Mouse (Mus musculus): ENCODE results near the gene 4930442H23Rik. TPM values are rescaled to one million over a fixed set of nuclear protein-coding genes. Genes with fewer than 3 reads are reported as not detected.
"Not testable (repeated sequence)": the region's sequence is repeated elsewhere in the genome, so short reads cannot be mapped to it uniquely, and the experiment has no call there.

Gene 4930442H23Rik
- total and polyA plus RNA-seq, 2 experiments from 2014 or later, result 0.24 TPM; not detected in 1

DNA sequence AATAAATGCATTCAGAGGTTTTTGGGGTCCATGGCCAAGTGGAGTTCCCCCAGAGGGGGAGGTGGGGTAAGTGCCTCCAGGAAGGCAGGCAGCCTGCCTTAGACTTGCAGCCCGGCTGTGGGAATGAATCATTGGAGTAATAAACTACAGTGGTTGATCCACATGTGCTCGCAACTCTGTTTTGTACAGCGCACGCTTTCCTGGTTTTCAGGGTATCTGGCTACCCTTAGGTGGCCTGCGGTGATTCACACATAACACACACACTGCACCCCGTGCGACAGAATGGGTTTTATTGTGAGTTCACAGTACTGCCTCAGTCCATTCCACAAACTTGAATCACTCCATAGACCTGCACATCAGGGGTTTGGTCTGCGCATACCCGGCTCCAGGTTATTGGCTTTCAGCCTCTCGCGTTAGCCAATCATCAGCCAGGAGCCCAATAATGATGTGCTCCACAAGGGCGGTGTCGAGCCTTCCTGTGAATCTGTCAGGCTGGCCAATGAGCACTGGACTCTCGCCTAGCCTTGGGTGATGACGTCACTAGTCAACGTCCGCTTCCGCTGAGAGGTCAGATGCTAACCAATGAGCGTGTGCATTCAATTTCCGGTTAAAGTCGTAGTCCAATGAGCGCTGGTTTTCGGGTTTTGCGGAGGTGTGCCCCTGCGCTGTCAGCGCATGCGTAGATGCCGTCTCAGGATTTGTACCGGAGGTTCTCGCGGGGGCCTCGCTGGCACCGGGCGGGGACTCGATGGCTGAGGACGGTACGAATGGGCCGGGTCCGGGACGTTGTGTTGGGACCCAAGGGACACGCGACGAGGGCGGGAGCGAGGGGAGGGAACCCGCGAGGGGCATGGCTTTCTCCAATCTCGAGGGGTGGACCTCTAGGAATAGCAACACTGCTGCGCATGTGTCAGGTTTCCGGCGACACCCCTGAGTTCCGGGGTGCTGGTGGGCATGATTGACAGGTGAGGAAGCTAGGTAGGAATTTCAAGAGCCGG lies 1.0 kb downstream of the 4930442H23Rik start, which contains the start of gene Dapk3:
TSS of gene Dapk3 (plus strand) at position 670 of the 998 bp plus-strand sequence.
- peak within 1 kb of the TSS; percentile 64 for H3K9ac ChIP-seq
- peak within 1 kb of the TSS; percentile 58 for H3K4me3 ChIP-seq (ENCODE audit: low read depth, low read length)
- H3K27me3 ChIP-seq (ENCODE audit: insufficient read depth, low read length), result no peaks in the 10 kb centered on the region
- peak; percentile 99 for DNase-seq
- 5% methylated on average over 53 of the region's 53 CpGs for WGBS
- H3K36me3 ChIP-seq (ENCODE audit: insufficient read depth), result peaks cover 75% of the 10 kb centered on the region
- H3K4me1 ChIP-seq (ENCODE audit: insufficient read depth), result peaks cover 5% of the 10 kb centered on the region
- H3K4me2 ChIP-seq (ENCODE audit: low read depth), result peak within 1 kb of the TSS; percentile 58
- TF ChIP-seq CTCF (IDR thresholded peaks at IDR 0.05; ENCODE audit: low read depth), result peak; percentile 6; the same call in 1 of the 2 replicates
- peak within 1 kb of the TSS; percentile 91 for H3K27ac ChIP-seq (ENCODE audit: low read depth, low read length)
- no peaks in the 10 kb centered on the region for H3K9me3 ChIP-seq (ENCODE audit: low read length)
- peak; percentile 93 for ATAC-seq

DNA sequence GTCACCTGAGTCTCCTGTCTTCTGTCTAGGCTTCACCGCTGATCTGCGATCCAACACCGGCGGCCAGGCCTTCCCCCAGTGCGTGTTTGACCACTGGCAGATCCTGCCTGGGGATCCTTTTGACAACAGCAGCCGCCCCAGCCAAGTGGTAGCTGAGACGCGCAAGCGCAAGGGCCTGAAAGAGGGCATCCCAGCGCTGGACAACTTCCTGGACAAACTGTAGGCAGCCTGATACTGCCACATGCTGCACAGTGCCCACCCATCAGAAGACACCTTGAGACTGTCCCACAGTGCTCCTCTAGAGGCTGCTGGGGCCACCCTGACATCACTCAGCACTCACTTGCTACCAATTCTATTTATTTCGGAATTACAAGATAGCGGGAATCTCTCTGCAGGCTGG lies 1.8 kb downstream of the 4930442H23Rik start:
- WGBS, result 72% methylated on average over 12 of the region's 12 CpGs
- not testable (repeated sequence) for H3K27ac ChIP-seq (ENCODE audit: low read depth, low read length); H3K27me3 ChIP-seq (ENCODE audit: insufficient read depth, low read length); H3K4me2 ChIP-seq (ENCODE audit: low read depth); ATAC-seq; DNase-seq; H3K4me1 ChIP-seq (ENCODE audit: insufficient read depth); H3K9ac ChIP-seq; H3K9me3 ChIP-seq (ENCODE audit: low read length); H3K4me3 ChIP-seq (ENCODE audit: low read depth, low read length)
- H3K36me3 ChIP-seq (ENCODE audit: insufficient read depth), result peaks cover 71% of the 10 kb centered on the region

- no peak overlapping the region for H3K27ac ChIP-seq (ENCODE audit: low read depth, low read length)
- H3K4me1 ChIP-seq (ENCODE audit: insufficient read depth), result peaks cover 5% of the 10 kb centered on the region
- DNase-seq, result no peak
- peaks cover 68% of the 10 kb centered on the region for H3K36me3 ChIP-seq (ENCODE audit: insufficient read depth)
- no peak for ATAC-seq
- H3K27me3 ChIP-seq (ENCODE audit: insufficient read depth, low read length), result no peaks in the 10 kb centered on the region
- H3K9ac ChIP-seq, result no peak overlapping the region
- no peak overlapping the region for H3K4me2 ChIP-seq (ENCODE audit: low read depth)
- no peaks in the 10 kb centered on the region for H3K9me3 ChIP-seq (ENCODE audit: low read length)
- WGBS, result 90% methylated on average over 13 of the region's 13 CpGs
- no peak for TF ChIP-seq CTCF (IDR thresholded peaks at IDR 0.05; ENCODE audit: low read depth)
- no peak overlapping the region for H3K4me3 ChIP-seq (ENCODE audit: low read depth, low read length)
Measured at GRCm38 (mm10) chr10:81180946-81181345, 2.7 kb downstream of the 4930442H23Rik start.

DNA sequence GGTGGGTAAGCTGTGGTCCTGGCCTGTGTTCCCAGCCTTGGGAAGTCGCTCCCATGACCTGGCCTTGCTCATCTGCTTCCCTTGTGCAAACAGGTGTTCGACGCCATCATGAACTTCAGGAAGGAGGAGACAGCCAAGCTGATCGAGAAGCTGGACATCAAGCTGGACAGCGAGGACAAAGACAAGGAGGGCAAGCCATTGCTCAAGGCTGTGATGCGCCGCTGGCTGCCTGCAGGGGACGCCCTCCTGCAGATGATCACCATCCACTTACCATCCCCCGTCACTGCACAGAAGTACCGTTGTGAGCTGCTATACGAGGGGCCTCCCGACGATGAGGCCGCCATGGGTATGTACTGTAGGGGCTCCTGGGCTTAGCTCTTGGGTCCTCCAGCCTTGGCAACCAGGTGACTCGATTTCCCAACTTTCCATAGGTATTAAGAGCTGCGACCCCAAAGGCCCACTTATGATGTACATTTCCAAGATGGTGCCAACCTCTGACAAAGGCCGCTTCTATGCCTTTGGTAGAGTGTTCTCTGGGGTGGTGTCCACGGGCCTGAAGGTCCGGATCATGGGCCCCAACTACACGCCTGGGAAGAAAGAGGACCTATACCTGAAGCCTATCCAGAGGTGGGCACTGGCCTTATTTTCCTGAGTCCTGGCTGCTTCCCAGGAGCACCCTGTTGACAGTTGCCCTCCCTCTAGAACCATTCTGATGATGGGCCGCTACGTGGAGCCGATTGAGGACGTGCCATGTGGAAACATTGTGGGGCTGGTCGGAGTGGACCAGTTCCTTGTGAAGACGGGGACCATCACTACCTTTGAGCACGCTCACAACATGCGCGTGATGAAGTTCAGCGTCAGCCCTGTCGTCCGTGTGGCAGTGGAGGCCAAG lies 4.0 kb downstream of the 4930442H23Rik start:
- no peak for ATAC-seq

GRCm38 (mm10) chr10:81178927-81179326 lies 4.7 kb downstream of the 4930442H23Rik start:
- no peak overlapping the region for H3K9ac ChIP-seq
- no peaks in the 10 kb centered on the region for H3K27me3 ChIP-seq (ENCODE audit: insufficient read depth, low read length)
- no peak overlapping the region for H3K4me3 ChIP-seq (ENCODE audit: low read depth, low read length)
- no peaks in the 10 kb centered on the region for H3K9me3 ChIP-seq (ENCODE audit: low read length)
- peaks cover 50% of the 10 kb centered on the region for H3K36me3 ChIP-seq (ENCODE audit: insufficient read depth)
- DNase-seq, result no peak
- H3K4me2 ChIP-seq (ENCODE audit: low read depth), result no peak overlapping the region
- TF ChIP-seq CTCF (IDR thresholded peaks at IDR 0.05; ENCODE audit: low read depth), result no peak
- WGBS, result 91% methylated on average over 11 of the region's 11 CpGs
- no peak overlapping the region for H3K27ac ChIP-seq (ENCODE audit: low read depth, low read length)
- no peak for ATAC-seq
- H3K4me1 ChIP-seq (ENCODE audit: insufficient read depth), result peaks cover 17% of the 10 kb centered on the region

More for the DNA sequence above, 4.0 kb downstream of the 4930442H23Rik start:
- no peak overlapping the region for H3K27ac ChIP-seq (ENCODE audit: low read depth, low read length)
- H3K4me3 ChIP-seq (ENCODE audit: low read depth, low read length), result no peak overlapping the region
- H3K27me3 ChIP-seq (ENCODE audit: insufficient read depth, low read length), result no peaks in the 10 kb centered on the region
- no peak overlapping the region for H3K4me2 ChIP-seq (ENCODE audit: low read depth)
- peaks cover 9% of the 10 kb centered on the region for H3K4me1 ChIP-seq (ENCODE audit: insufficient read depth)
- H3K36me3 ChIP-seq (ENCODE audit: insufficient read depth), result peaks cover 58% of the 10 kb centered on the region
- no peak overlapping the region for H3K9ac ChIP-seq
- no peak for DNase-seq
- H3K9me3 ChIP-seq (ENCODE audit: low read length), result no peaks in the 10 kb centered on the region
- peak; percentile 32; the same call in 1 of the 2 replicates for TF ChIP-seq CTCF (IDR thresholded peaks at IDR 0.05; ENCODE audit: low read depth)
- WGBS, result 90% methylated on average over 32 of the region's 32 CpGs

DNA sequence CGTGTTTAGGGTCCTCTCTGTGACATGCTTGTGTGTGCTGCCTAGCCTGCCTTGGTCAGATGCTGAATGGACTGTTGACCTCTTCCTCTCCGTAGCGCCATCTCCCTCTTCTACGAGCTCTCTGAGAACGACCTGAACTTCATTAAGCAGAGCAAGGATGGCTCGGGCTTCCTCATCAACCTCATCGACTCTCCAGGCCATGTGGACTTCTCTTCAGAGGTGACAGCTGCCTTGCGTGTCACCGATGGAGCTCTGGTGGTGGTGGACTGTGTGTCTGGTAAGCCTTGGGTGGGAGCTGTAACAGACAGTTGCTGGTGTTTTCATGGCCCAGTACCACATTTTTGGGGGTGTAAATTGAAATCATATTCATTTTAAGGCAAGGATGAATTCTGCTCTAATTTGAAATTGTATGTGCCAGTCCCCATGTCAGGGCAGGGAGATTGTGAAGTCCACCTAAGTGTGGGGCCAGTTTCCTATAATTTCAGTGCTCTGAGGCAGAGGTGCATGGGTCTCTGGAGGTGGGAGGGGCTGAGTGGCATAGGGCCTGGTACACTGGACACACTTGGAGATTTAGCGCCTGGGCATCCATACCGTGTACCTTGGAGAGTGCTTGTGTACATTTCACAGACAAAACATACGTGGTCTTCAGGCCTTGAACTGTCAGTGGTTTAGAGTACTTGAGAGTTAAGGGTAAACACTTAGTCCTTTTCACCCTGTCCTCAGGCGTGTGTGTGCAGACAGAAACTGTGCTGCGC lies 5.5 kb downstream of the 4930442H23Rik start:
- WGBS, result 69% methylated on average over 14 of the region's 14 CpGs
- TF ChIP-seq CTCF (IDR thresholded peaks at IDR 0.05; ENCODE audit: low read depth), result no peak
- Histone ChIP-seq H3K4me1 (ENCODE audit: insufficient read depth) (peaks cover 18% of the 10 kb centered on the region), H3K27ac (ENCODE audit: low read depth, low read length) (no peak overlapping the region), H3K4me2 (ENCODE audit: low read depth) (peak overlapping the region; percentile 62), H3K27me3 (ENCODE audit: insufficient read depth, low read length) (no peaks in the 10 kb centered on the region), H3K36me3 (ENCODE audit: insufficient read depth) (peaks cover 50% of the 10 kb centered on the region), H3K9me3 (ENCODE audit: low read length) (no peaks in the 10 kb centered on the region), H3K4me3 (ENCODE audit: low read depth, low read length) (peak overlapping the region; percentile 64), H3K9ac (peak overlapping the region; percentile 85)
- ATAC-seq (no peak), DNase-seq (no peak)

Data from forebrain, postnatal 0 days (tissue).